Mouse (Mus musculus) ovary, postnatal 14 days (tissue): ENCODE data around the gene Slc9a9.
"Not testable (repeated sequence)": the region's sequence is repeated elsewhere in the genome, so short reads cannot be mapped to it uniquely, and the experiment has no call there.

ENCODE experiments used
- DNase-seq: peaks from one replicate; pipeline ENCODE4 v3.0.0; 2022; ENCODE audit warnings: low spot score

Gene Slc9a9

GRCm38 (mm10) chr9:94669791-94670577 lies at the start of gene Slc9a9:
Gene Slc9a9, plus strand, starts transcription at chr9:94669909.
- no peak for DNase-seq

DNA sequence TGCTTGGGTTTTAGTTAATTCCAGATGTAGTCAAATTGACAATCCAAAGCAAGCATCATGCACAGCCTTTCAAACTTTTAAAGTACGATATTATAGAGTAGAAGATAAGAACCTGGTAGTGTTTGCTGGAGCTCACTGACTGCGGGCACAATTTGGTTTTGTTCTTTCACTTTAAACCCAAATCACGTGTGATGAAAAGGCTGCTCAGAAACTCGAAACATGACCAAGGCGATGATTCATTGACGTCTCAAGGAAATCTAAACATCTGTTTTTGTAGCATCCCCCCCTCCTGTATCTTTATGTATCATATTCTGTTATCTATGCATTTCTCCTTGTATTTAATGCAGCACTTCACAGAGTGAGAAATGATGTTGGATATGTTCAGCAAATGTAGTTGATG lies 49.4 kb upstream of the Slc9a9 start:
- DNase-seq, result no peak

DNA sequence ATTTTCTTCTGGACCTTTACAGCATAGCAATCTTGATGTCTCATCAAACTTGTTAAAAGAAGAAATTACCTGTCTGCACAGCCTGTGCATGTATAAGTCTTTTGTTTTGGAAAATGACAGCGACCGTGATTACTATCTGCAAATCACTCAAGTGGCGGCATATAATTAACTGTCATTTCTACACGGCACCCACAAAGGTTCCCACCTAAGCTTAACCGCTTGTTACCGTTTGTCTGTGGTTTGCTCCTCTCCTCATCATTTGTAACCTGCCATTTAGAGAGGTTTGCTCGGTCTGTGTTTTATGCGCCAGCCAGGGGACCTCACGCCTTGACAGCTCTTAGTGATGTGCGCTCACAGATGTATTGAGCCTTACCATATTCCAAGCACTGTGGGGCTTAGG lies 48.9 kb upstream of the Slc9a9 start:
- no peak for DNase-seq

DNA sequence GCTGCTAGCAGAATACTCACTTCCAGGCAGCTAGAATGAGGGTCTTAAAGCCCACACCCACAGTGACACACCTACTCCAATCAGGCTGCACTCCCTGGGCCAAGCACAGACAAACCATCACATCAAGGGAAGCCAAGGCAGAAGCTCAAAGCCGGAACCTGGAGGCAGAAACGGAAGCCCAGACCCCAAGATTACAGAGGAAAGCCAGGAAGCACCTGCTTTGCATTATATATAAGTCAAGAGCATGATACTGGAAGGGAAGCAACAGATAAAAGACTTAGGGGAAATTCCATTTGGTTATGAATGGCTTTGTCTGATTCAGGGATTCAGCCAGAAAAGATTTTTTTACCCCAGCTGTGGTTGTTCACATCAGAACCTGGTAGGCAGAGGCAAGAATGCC lies 47.8 kb upstream of the Slc9a9 start:
- no peak for DNase-seq

DNA sequence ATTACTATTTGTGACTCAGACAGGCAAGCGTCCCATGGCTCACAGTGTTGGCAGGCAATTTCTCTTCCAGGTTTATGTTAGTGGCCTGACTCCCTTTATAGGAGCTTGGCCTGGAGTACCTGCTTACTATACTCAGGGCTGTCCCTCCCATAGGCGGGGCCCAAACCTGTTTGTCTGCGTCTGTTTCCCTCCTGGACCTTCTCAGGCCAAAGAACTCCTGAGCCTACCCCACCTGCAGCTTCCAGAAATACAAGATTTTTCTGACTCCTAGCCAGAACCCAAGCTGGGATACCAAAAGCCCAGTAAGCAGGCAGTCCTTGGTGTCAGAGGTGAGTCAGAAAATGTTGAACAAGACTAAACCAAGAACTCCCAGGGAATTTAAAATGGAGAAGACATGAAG lies 43.0 kb upstream of the Slc9a9 start:
- DNase-seq, result no peak

GRCm38 (mm10) chr9:94628948-94629347 lies 40.8 kb upstream of the Slc9a9 start:
- DNase-seq, result no peak

DNA sequence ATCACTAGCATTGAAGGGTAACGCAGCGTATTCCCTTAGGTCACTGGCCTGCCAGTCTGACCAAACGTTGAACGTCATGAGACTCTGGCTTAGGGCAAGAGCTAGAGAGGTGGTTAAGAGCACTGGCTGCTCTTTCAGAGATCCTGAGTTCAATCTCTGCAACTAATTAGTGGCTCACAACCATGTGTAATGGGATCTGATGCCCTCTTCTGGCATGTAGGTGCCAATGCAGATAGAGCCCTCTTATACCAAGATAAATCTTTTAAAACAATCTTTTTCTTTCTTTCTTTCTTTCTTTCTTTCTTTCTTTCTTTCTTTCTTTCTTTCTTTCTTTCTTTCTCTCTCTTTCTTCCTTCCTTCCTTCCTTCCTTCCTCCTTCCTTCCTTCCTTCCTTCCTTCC lies 35.4 kb upstream of the Slc9a9 start:
- DNase-seq, result not testable (repeated sequence)

GRCm38 (mm10) chr9:94645631-94646030 lies 24.1 kb upstream of the Slc9a9 start:
- no peak for DNase-seq

DNA sequence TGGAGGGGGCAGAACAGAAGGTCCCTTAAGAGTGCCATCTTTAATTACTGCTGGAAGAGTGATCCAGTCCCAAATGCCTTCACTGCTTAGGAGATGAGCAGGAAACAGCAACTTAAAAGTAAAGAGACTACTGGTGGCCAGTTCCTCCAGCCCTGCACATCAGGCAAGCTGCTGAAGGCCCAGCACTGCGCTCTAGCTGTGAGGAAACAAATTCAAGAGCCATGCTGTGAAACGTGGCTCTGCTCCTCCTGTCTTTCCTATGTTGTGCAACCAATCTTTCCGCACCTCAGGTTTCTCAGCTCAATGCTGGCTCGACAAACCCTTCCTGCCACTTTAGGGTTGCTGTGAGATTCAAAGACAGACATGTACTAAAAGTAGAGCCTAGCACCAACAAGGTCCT lies 22.3 kb upstream of the Slc9a9 start:
- DNase-seq, result no peak

DNA sequence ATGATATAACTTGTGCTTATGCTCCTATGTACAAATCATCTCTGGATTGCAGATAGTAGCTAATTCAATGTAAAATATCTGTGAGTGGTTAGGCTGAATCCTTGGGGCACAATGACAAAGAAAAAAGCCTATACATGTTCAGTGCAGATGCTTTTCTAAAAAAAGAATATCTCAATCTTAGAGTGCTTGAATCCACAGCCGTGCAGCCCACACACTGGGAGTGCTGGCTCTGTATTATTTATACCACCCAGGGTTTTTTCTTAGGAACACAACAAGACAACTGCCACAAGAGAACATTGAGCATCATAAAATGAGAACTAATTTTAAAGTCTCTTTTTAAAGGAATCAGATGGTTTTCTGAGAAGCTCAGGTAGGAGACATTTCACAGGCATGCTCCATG lies 19.7 kb upstream of the Slc9a9 start:
- DNase-seq, result no peak

DNA sequence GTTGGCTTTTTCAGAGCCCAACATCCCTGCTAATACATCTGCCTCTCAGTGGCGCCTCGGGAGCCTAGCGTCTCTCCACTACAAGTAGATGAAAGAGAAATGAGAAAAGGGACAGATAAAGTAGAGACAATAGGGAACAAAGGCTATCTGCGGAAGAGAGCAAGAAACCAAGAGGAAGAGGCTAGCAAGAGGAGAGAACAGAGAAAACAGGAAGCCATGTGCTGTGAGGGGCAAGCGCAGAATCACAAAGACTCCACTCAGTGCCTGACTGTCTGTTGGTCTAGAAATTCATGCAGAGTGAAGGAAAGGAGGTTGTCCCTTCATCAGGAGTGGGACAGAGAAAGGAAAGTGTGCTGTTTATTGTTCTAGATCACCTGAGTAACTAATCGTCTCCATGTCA lies 16.5 kb upstream of the Slc9a9 start:
- DNase-seq, result no peak

GRCm38 (mm10) chr9:94653827-94654226 lies 15.9 kb upstream of the Slc9a9 start:
- no peak for DNase-seq

- DNase-seq, result no peak
Observed at GRCm38 (mm10) chr9:94656265-94656664, 13.4 kb upstream of the Slc9a9 start.

- no peak for DNase-seq
Observed at GRCm38 (mm10) chr9:94659401-94660152, 10.1 kb upstream of the Slc9a9 start.

- no peak for DNase-seq
Observed at GRCm38 (mm10) chr9:94661768-94662167, 7.9 kb upstream of the Slc9a9 start.

DNA sequence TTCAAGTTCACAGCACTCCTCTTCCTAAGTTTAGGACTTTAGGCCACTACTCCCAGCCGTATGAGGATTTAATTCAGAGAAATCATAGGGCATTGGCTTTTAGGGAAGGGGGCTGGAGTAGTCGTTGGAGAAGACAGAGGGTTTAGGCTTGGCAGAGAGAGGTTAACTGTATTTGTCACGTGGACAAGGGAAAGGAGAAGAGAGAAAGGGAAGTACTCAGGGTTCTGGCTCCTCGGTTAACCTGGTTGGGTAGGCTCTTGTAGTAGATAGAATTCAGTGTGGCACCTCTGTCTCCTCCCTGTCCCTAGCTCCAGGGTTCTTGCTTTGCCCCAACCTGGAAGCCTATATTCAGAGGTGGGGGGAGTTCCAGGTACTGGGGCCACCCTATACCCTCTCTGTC lies 4.5 kb upstream of the Slc9a9 start:
- no peak for DNase-seq

GRCm38 (mm10) chr9:94668589-94668988 lies 1.1 kb upstream of the Slc9a9 start:
- DNase-seq, result no peak

- no peak for DNase-seq
Observed at GRCm38 (mm10) chr9:94670704-94671103, 995 bp downstream of the Slc9a9 start.

DNA sequence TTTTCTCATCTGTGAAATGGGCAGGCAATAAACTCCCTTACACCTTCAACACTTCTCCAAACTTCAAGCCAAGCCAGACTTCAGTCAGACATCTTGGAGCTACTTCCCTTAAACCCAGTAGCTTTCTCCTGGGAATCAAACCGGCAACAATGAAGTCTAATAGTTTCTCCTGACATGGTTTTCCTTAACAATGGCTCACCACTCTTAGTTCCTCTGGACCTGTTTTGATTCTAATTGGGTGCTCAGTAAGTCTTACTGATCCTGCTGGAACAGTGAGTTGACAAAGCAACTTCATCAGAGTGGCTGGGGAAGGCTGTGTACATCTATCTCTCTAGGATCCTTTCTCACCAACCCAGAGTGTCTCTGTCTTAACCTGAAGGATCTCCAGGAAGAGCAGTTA lies 5.0 kb downstream of the Slc9a9 start:
- DNase-seq, result no peak

DNA sequence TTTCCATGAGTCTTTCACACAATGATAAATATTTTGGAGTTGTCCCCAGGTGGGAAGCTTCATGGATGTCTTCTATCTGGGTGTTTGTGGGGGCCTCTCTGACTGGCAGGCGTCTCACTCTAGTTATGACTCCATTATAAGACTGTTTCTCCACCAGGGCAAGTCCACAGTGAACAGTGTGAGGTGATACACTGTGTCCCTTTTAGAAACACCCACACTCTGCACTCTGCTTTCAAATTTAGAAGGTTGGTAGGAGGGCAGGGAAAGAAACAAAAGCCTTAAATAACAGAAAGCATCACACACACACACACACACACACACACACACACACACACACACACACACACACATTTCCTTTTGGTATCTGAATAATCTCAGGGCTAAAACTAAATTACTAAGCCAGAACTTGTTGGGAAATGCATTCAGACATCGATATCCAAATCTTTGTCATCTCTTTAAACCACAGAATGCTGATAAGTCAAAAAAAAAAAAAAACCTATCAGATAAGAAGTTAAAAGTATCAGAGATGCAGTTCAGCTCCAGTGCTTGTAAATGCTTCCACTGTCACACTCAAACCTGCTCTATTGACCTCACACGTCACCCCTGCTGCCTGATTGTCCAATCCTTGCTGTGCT lies 8.4 kb downstream of the Slc9a9 start:
- no peak for DNase-seq

GRCm38 (mm10) chr9:94680468-94681094 lies 10.9 kb downstream of the Slc9a9 start:
- no peak for DNase-seq

GRCm38 (mm10) chr9:94681095-94681487 lies 11.4 kb downstream of the Slc9a9 start:
- DNase-seq, result peak; percentile 66

GRCm38 (mm10) chr9:94682260-94682659 lies 12.6 kb downstream of the Slc9a9 start:
- DNase-seq, result no peak
